Mouse (Mus musculus): Measurements from ENCODE around the gene Psmd1.

The Psmd1 gene

GRCm38 (mm10) chr1:86062523-86062922 lies 1.7 kb upstream of the Psmd1 start:
- no peak for DNase-seq (ENCODE audit: low read depth)

GRCm38 (mm10) chr1:86076565-86076964 lies 12.4 kb downstream of the Psmd1 start:
- DNase-seq (ENCODE audit: low read depth): no peak

DNA sequence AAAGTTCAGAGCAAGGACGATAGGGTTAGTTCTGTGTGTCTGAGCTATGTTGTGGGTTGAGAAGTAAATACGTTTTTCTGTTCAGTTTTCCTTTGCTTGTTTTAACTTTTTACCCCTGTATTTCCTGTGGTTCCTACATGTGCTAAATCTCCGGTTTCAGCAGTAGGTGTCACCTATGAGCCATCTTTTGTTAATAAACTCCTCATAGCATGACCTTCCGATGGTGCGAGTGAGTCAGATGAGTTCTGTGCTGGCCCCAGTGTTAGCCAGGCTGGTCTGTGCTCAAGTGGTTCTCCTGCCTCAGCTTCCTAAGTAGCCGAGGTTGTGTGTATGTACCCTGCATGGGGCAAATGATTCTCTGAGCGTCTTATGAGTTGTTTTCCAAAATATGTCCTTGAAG lies 30.2 kb downstream of the Psmd1 start:
- no peak for DNase-seq (ENCODE audit: low read depth)

DNA sequence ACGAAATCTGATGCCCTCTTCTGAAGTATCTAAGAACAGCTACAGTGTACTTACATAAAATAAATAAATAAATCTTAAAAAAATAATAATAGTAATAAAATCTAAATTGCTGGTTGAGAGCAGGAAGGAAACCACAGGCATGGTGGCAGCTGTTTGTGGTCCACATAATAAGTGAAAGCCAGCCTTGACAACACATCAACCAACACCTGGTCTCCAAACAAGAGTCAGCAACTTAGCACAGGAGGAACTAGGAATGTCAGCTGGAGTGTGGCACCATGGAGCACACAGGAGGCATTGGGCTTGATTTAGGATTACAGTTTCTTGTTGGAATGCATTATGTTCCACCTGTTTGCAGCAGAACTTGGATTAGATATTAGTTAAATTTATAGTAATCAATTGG lies 40.9 kb downstream of the Psmd1 start:
- DNase-seq (ENCODE audit: low read depth): no peak

- no peak for DNase-seq (ENCODE audit: low read depth)
Observed at GRCm38 (mm10) chr1:86111779-86112178, 47.6 kb downstream of the Psmd1 start, which contains the start of gene Htr2b. TSS of gene Htr2b (minus strand) at chr1:86111970.

DNA sequence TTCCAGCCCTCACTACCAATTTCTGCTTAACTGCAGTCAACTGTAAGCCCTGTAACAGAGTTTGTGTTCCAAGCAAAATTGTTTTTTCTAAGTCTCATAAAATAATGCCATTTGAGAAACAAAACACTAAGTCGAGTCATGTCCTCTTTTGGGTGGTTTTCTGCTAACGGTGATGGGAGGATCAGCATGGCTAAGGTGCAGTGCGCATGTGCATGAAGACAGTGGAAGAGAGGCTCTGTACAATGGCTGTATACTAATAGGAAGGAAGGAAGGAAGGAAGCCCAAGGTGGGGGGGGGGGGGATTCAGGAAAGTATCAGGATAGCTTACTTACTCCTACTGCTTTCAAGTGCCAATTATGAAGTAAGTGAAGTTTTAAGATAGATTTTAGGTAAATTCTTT lies 50.0 kb downstream of the Psmd1 start:
- DNase-seq (ENCODE audit: low read depth): no peak

DNA sequence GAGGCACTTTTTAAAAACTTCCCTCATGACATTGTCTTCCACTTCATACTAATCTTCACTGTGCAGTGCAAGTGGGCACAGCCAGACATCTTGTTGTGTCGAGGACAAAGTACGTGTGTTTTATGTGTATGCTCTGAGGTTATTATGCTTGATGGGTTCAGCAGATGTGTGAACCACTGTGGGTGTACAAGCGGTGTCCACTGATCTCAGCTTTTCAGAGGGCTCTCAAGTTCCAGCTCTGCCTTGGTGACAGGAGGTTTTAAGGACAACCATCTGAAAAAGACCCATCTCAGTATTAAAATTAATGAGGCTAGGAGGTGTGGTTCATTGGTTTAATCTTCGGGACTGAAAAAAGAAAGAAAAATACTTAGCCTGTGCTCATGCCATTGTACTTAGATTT lies 55.4 kb downstream of the Psmd1 start:
- no peak for DNase-seq (ENCODE audit: low read depth)

GRCm38 (mm10) chr1:86126036-86126435 lies 61.8 kb downstream of the Psmd1 start:
- DNase-seq (ENCODE audit: low read depth): no peak

DNA sequence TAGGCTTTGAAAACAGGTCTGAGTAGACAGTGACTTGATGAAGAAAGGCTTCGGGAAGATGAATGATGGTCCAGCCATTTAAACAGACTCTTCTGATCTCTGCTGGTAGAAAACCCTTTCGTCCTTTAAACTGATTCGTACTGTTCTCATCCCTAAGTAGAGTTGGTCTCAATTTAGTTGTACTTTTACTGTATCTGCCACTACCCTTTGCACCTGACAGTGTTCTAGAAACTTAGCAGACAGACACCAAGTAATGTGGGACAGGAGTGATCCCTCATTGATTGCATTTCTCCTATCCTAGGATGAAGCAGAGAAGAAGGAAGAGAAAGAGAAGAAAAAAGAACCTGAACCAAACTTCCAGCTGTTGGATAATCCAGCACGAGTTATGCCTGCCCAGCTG lies 69.2 kb downstream of the Psmd1 start, which contains the start of gene Gm21972:
Gene Gm21972, plus strand, starts transcription at position 301 of the 400 bp plus-strand sequence.
- no peak for DNase-seq (ENCODE audit: low read depth)

- DNase-seq (ENCODE audit: low read depth): no peak
Observed at GRCm38 (mm10) chr1:86135315-86135714, 71.1 kb downstream of the Psmd1 start.

DNA sequence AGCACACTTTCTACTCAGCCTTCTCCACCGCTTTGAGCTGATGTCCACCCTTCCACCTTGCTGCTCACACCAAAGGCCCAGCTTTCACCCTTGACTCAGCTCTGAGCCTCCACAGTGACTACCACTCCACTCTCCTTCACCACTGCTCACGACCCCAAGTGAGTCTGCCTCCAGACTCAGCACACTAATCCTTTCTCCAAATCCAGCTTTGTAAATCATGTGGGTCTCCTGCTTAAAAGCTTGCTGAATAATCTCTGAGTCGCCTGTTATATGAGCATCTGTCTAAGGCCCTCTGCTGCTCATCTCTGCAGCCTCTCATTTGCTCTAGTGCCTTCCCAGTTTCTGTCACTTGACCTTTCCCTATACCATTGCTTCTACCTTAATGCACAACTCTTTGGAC lies 76.9 kb downstream of the Psmd1 start:
- DNase-seq (ENCODE audit: low read depth): no peak

GRCm38 (mm10) chr1:86143165-86143564 lies 79.0 kb downstream of the Psmd1 start:
- no peak for DNase-seq (ENCODE audit: low read depth)

- DNase-seq (ENCODE audit: low read depth): no peak
Observed at GRCm38 (mm10) chr1:86144001-86144944, 80.1 kb downstream of the Psmd1 start.

DNA sequence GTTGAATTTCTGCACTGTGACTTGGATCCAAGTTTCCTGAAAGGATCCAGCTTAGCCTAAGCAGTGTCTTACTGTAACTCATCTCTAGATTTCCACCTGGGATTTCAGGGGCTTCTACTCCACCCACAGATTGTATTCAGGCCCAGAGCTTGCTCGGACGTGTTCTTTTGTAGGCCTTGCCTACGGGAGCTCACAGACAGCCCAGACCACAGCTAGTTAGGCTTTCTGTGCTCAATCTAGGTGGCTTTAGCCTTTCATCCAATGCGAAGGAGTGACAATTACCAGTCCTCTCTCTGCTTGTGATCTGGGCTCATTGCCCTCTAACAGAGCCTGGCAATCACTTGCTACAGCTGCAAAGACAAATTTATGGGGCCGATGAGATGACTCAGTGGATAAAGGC lies 82.1 kb downstream of the Psmd1 start:
- DNase-seq (ENCODE audit: low read depth): no peak

GRCm38 (mm10) chr1:86147557-86147956 lies 83.4 kb downstream of the Psmd1 start:
- no peak for DNase-seq (ENCODE audit: low read depth)

DNA sequence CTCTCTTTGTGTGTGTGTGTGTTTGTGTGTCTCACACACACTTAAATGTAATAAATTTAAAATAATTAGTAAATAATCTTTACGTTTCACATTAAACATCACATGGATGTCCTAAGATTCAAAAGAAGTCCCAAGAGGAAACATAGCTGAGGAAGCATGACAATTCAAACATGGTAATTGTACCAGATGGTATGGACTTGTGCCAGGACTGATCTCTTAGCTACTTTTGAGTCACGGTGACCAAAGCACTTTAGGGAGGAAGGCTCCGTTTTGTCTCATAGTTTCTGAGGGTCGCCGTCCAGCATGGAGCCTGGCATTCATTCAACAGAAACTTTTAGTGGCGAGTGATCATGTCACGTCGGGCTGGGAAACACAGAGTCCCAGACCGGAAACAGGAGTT lies 84.0 kb downstream of the Psmd1 start:
- no peak for DNase-seq (ENCODE audit: low read depth)

GRCm38 (mm10) chr1:86150929-86151328 lies 86.7 kb downstream of the Psmd1 start:
- no peak for DNase-seq (ENCODE audit: low read depth)

DNA sequence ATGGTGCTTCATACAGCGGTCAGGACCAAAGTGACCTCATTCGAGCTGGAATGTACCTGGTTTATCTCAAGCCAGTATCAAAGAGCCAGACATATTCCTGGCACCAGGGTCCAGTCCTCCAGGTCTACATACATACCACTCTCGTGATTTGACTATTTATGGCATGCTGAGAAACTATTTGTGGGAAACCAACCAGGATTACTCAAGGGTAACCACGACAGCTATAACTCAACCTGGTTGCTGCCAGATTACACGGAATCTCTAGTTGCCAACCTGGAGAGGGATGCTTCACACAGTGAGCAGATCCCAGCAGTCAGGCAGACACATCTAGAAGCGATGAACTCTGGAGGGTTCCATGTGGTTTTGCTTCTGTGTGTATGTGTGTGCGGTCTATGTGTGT lies 87.2 kb downstream of the Psmd1 start:
- DNase-seq (ENCODE audit: low read depth): no peak

GRCm38 (mm10) chr1:86152618-86153017 lies 88.4 kb downstream of the Psmd1 start:
- no peak for DNase-seq (ENCODE audit: low read depth)

DNA sequence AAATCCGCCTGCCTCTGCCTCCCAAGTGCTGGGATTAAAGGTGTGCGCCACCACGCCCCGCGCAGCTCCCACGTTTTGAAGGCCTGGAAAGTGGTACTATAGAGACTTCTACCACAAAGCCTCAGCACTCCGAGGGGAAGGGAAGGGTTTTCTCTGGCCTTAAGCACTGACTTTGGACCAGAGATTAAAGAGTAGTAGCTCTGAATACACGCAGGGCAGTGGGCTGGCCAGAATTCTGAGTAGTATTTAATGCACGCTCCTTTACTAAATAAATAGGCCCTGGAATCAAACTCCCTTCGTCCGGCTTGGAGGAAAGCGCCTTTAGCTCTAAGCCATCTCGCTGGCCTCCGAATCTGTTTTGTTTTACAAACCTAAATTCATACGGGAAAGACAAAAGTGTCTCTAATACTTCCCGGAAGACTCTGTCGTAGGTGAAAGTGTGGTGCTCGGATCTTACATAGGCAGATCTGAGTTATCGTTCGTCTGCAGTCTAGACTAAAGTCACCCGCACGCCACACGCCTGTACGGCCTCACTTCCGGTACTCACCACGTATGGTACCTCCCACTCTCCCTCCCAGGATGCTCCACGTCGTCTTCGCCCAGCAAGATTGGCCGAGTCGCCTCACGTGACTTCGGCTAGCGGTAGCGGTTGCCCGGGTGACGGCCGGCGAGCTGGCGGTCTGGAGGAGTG lies 90.1 kb downstream of the Psmd1 start, which contains the start of gene Armc9:
Gene Armc9, plus strand, starts transcription at position 648 of the 691 bp plus-strand sequence.
- DNase-seq (ENCODE audit: low read depth): peak; percentile 98

GRCm38 (mm10) chr1:86154824-86155164 lies 90.6 kb downstream of the Psmd1 start:
- DNase-seq (ENCODE audit: low read depth): no peak

GRCm38 (mm10) chr1:86156075-86156474 lies 91.9 kb downstream of the Psmd1 start:
- DNase-seq (ENCODE audit: low read depth): no peak

- no peak for DNase-seq (ENCODE audit: low read depth)
Observed at GRCm38 (mm10) chr1:86156595-86156994, 92.4 kb downstream of the Psmd1 start.
